8 mouse cellular contexts compared by ENCODE assay signal in genomic region chr6:124918331-124918690, GRCm38 (mm10). TPM values are rescaled to one million over a fixed set of nuclear protein-coding genes. Genes with fewer than 3 reads are reported as not detected.
A peak's percentile ranks its signal among the peaks of the same experiment; 100 is the strongest.
DNase-seq lines count a peak whose midpoint lies in the region; ATAC-seq and TF ChIP-seq lines count a peak whose summit lies in the region.

No protein-coding gene starts in this region.

- H3K4me3 ChIP-seq in gastrocnemius, adult 2 months, result peak overlapping the region; percentile 91
- H3K4me3 ChIP-seq in testis, adult 2 months (ENCODE audit: control insufficient read depth, low read depth, low read length), result peak overlapping the region; percentile 92
- H3K4me3 ChIP-seq in liver, embryonic 13.5 days (replicated peaks), result peak overlapping the region; percentile 72

- no peaks in the 10 kb centered on the region for H3K36me3 ChIP-seq in testis, adult 2 months (ENCODE audit: control insufficient read depth, insufficient read depth, low read length)
- H3K36me3 ChIP-seq in liver, embryonic 13.5 days, result peaks cover 12% of the 10 kb centered on the region

- 18% methylated on average over 7 of the region's 7 CpGs for WGBS in liver, embryonic 13.5 days (ENCODE audit: insufficient replicate concordance)

- peaks cover 24% of the 10 kb centered on the region for H3K4me1 ChIP-seq in testis, adult 2 months (ENCODE audit: control insufficient read depth, insufficient read depth, low read length)
- peaks cover 69% of the 10 kb centered on the region for H3K4me1 ChIP-seq in liver, embryonic 13.5 days (replicated peaks)

- H3K27ac ChIP-seq in gastrocnemius, adult 2 months, result peak overlapping the region; percentile 94
- H3K27ac ChIP-seq in testis, adult 2 months (ENCODE audit: control insufficient read depth, insufficient read depth, low read depth, low read length), result peak overlapping the region; percentile 46
- peak overlapping the region; percentile 54 for H3K27ac ChIP-seq in liver, embryonic 13.5 days

- peaks cover 5% of the 10 kb centered on the region for H3K27me3 ChIP-seq in testis, adult 2 months (ENCODE audit: control insufficient read depth, insufficient read depth, low read length)
- H3K27me3 ChIP-seq in liver, embryonic 13.5 days, result peaks cover 88% of the 10 kb centered on the region

- no peak for ATAC-seq in liver, embryonic 13.5 days (ENCODE audit: low read depth)
- no peak for ATAC-seq in megakaryocyte progenitor cell, adult 5-6 weeks (replicated peaks; ENCODE audit: poor library complexity)

- H3K9me3 ChIP-seq in liver, embryonic 13.5 days (replicated peaks), result no peaks in the 10 kb centered on the region

- DNase-seq in gastrocnemius, adult 2 months, result no peak
- DNase-seq in gastrocnemius, postnatal 14 days, result no peak
- DNase-seq in testis, postnatal 10 days (ENCODE audit: low spot score), result no peak
- no peak for DNase-seq in liver, embryonic 13.5 days
- DNase-seq in right cerebral cortex, postnatal 10 days (ENCODE audit: low spot score in 2 of 2), result no peak
- DNase-seq in left cerebral cortex, adult 11 months (ENCODE audit: low spot score), result no peak

- peak overlapping the region; percentile 93 for H3K4me2 ChIP-seq in liver, embryonic 13.5 days

- TF ChIP-seq CTCF in gastrocnemius, adult 2 months (IDR thresholded peaks at IDR 0.05), result no peak
- no peak for TF ChIP-seq CTCF in testis, adult 2 months (IDR thresholded peaks at IDR 0.05; ENCODE audit: control insufficient read depth, insufficient read depth, insufficient replicate concordance, low read depth, low read length)

- H3K9ac ChIP-seq in liver, embryonic 13.5 days, result peak overlapping the region; percentile 31; the same call in 1 of the 2 replicates

- 0 out of 2 replicates have a peak, but pooled peaks have one; percentile 6 for TF ChIP-seq POLR2A in testis, adult 2 months (IDR thresholded peaks at IDR 0.05; ENCODE audit: control insufficient read depth, low read depth, low read length)

- intact Hi-C loops in gastrocnemius, adult 2 months (cut with DNase I), result loop anchor here (1.0 to 5.0 kb wide), 4 partner anchors 12 to 164 kb away; partner anchors contain the start of genes Atn1, Gm45234 and Zfp384
- intact Hi-C loops in gastrocnemius, postnatal 14 days (cut with DNase I; ENCODE audit: low total_unique reads), result no loop called here

RNA-seq across cellular contexts. Expression of gene Ptms, which starts 1.6 kb away (rescaled TPM):
- 10 to 100 TPM; 65.5 to 99.4 TPM for total RNA-seq in gastrocnemius, adult 2 months (2021)
- 100 to 1,000 TPM; 225 to 266 TPM for total RNA-seq in gastrocnemius, postnatal 14 days (2021)
- 142 and 168 TPM in 2 replicates for polyA plus RNA-seq in testis, adult 2 months (2012; rRNA removed)
- polyA plus RNA-seq in liver, embryonic 13.5 days (2015; fragmentation: Nextera tagmentation; extraction: Ambion mirVana), result 42.3 and 47.6 TPM in 2 replicates
- total RNA-seq in megakaryocyte progenitor cell, adult 5-6 weeks (2015), result 15.9 and 18.8 TPM in 2 replicates
- total RNA-seq in megakaryocyte progenitor cell, adult 5-6 weeks (2017), result 14.0 and 26.1 TPM in 2 replicates

RNA-seq across cellular contexts. Expression of gene Lag3, which starts 6.8 kb away (rescaled TPM):
- under 1 TPM; 0.11 to 0.13 TPM for total RNA-seq in gastrocnemius, adult 2 months (2021)
- under 1 TPM; 0.43 to 0.62 TPM for total RNA-seq in gastrocnemius, postnatal 14 days (2021)
- polyA plus RNA-seq in testis, adult 2 months (2012; rRNA removed), result 0.11 and 0.12 TPM in 2 replicates
- polyA plus RNA-seq in liver, embryonic 13.5 days (2015; fragmentation: Nextera tagmentation; extraction: Ambion mirVana), result 0.14 and 0.18 TPM in 2 replicates
- 0.81 and 1.3 TPM in 2 replicates for total RNA-seq in megakaryocyte progenitor cell, adult 5-6 weeks (2015)
- 0.08 and 1.0 TPM in 2 replicates for total RNA-seq in megakaryocyte progenitor cell, adult 5-6 weeks (2017)

RNA-seq across cellular contexts. Expression of gene Mlf2, which starts 12.9 kb away (rescaled TPM):
- 100 to 1,000 TPM; 202 to 204 TPM for total RNA-seq in gastrocnemius, adult 2 months (2021)
- total RNA-seq in gastrocnemius, postnatal 14 days (2021), result 100 to 1,000 TPM; 250 to 257 TPM
- 75.4 and 76.5 TPM in 2 replicates for polyA plus RNA-seq in testis, adult 2 months (2012; rRNA removed)
- polyA plus RNA-seq in liver, embryonic 13.5 days (2015; fragmentation: Nextera tagmentation; extraction: Ambion mirVana), result 129 and 134 TPM in 2 replicates
- 71.3 and 82.7 TPM in 2 replicates for total RNA-seq in megakaryocyte progenitor cell, adult 5-6 weeks (2015)
- 57.0 and 58.8 TPM in 2 replicates for total RNA-seq in megakaryocyte progenitor cell, adult 5-6 weeks (2017)

RNA-seq across cellular contexts. Expression of gene Cd4, which starts 30.3 kb away (rescaled TPM):
- total RNA-seq in gastrocnemius, adult 2 months (2021), result not detected
- total RNA-seq in gastrocnemius, postnatal 14 days (2021), result under 1 TPM; 0.27 to 0.51 TPM
- polyA plus RNA-seq in testis, adult 2 months (2012; rRNA removed), result 0.53 and 0.67 TPM in 2 replicates
- polyA plus RNA-seq in liver, embryonic 13.5 days (2015; fragmentation: Nextera tagmentation; extraction: Ambion mirVana), result 0.17 TPM in 1 of 2 replicates, not detected in the other
- 0.42 and 1.0 TPM in 2 replicates for total RNA-seq in megakaryocyte progenitor cell, adult 5-6 weeks (2015)
- 0.08 and 1.0 TPM in 2 replicates for total RNA-seq in megakaryocyte progenitor cell, adult 5-6 weeks (2017)

RNA-seq across cellular contexts. Expression of gene Cops7a, which starts 47.0 kb away (rescaled TPM):
- 100 to 1,000 TPM; 108 to 115 TPM for total RNA-seq in gastrocnemius, adult 2 months (2021)
- total RNA-seq in gastrocnemius, postnatal 14 days (2021), result 100 to 1,000 TPM in 1 of 2 experiments, 10 to 100 TPM in 1; 99.1 to 100 TPM
- 387 and 413 TPM in 2 replicates for polyA plus RNA-seq in testis, adult 2 months (2012; rRNA removed)
- polyA plus RNA-seq in liver, embryonic 13.5 days (2015; fragmentation: Nextera tagmentation; extraction: Ambion mirVana), result 67.3 and 77.6 TPM in 2 replicates
- 86.3 and 90.2 TPM in 2 replicates for total RNA-seq in megakaryocyte progenitor cell, adult 5-6 weeks (2015)
- total RNA-seq in megakaryocyte progenitor cell, adult 5-6 weeks (2017), result 56.1 and 61.8 TPM in 2 replicates
